In the genomic region with DNA sequence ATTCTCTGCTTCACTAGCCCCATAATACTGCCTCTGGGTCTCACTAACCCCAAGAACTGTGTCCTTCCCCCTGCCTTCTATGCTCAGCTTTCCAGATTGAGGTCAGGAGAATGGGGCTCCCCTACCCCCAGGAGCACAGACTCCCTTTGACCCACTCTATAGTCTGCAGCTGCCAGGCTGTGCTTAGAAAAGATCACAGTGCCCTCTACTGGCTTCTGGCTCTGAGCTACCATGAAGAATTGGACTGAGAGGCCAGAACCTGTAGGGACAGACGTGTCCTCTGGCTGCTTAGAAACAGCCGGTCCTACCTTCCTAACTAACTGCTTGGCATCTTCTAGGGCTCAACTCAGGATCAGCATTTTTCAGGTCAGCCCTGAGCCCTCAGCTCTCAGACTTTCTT, we compare ENCODE assay signal across 9 mouse cellular contexts. TPM values are rescaled to one million over a fixed set of nuclear protein-coding genes. Genes with fewer than 3 reads are reported as not detected.
DNase-seq lines count a peak whose midpoint lies in the region; ATAC-seq lines count a peak whose summit lies in the region.
"Had no signal": no experiment of that assay in that cellular context is flagged by ENCODE, and none has a peak within 500 bp of the region (broad histone marks: within the 10 kb centered on the region; RNA-seq: fewer than 3 reads in every experiment).

No protein-coding gene starts in this region.

- no peak overlapping the region for H3K4me3 ChIP-seq in hindbrain, embryonic 15.5 days

- DNase-seq in heart, adult 11 months, result peak; percentile 85
- no peak for DNase-seq in heart, postnatal 25 days (ENCODE audit: low spot score)
- DNase-seq in lung, postnatal 14 days, result peak; percentile 36
- DNase-seq in lung, postnatal 25 days (ENCODE audit: low spot score), result no peak
- peak; percentile 25 for DNase-seq in splenic B cell, adult 2 months (ENCODE audit: low read depth, low spot score)
- no peak for DNase-seq in left cerebral cortex, postnatal 36 days (ENCODE audit: low spot score in 2 of 2)
- no peak for DNase-seq in heart, adult 8-10 months (ENCODE audit: low spot score)
- DNase-seq: cerebellum, adult 8-10 months had no signal

- 21% methylated on average over 2 of the region's 2 CpGs for WGBS in hindbrain, embryonic 15.5 days

- H3K9me3 ChIP-seq in hindbrain, embryonic 15.5 days, result no peaks in the 10 kb centered on the region

- H3K27me3 ChIP-seq in hindbrain, embryonic 15.5 days, result no peaks in the 10 kb centered on the region
- no peaks in the 10 kb centered on the region for H3K27me3 ChIP-seq in splenic B cell, adult 2 months (ENCODE audit: control insufficient read depth, insufficient read depth, low read length, poor library complexity, severe bottlenecking)

- intact Hi-C loops in heart, postnatal 25 days (cut with DNase I), result no loop called here
- intact Hi-C loops in left cerebral cortex, postnatal 36 days (cut with DNase I), result no loop called here

- no peak overlapping the region for H3K9ac ChIP-seq in hindbrain, embryonic 15.5 days

- no peak overlapping the region for H3K27ac ChIP-seq in hindbrain, embryonic 15.5 days (replicated peaks)

- no peaks in the 10 kb centered on the region for H3K4me1 ChIP-seq in hindbrain, embryonic 15.5 days (replicated peaks)

- no peak overlapping the region for H3K4me2 ChIP-seq in hindbrain, embryonic 15.5 days

- no peaks in the 10 kb centered on the region for H3K36me3 ChIP-seq in hindbrain, embryonic 15.5 days
- no peaks in the 10 kb centered on the region for H3K36me3 ChIP-seq in splenic B cell, adult 2 months (ENCODE audit: control insufficient read depth, insufficient read depth, low read length, poor library complexity, severe bottlenecking)

- peak; percentile 75 for ATAC-seq in hindbrain, embryonic 15.5 days (ENCODE audit: low FRiP score, low read depth)

RNA-seq across cellular contexts. Expression of gene Fam181a, which starts 4.6 kb away (rescaled TPM):
- total RNA-seq in heart, postnatal 25 days (2021), result not detected
- polyA plus RNA-seq in hindbrain, embryonic 15.5 days (2015; fragmentation: Nextera tagmentation; extraction: Ambion mirVana), result 7.2 and 11.3 TPM in 2 replicates
- total RNA-seq in left cerebral cortex, postnatal 36 days (2021), result 1 to 10 TPM; 1.6 to 2.5 TPM
- not detected for total RNA-seq in heart, adult 8-10 months (2022)

RNA-seq across cellular contexts. Expression of gene Asb2, which starts 49.6 kb away (rescaled TPM):
- total RNA-seq in heart, postnatal 25 days (2021), result 100 to 1,000 TPM; 497 to 569 TPM
- polyA plus RNA-seq in hindbrain, embryonic 15.5 days (2015; fragmentation: Nextera tagmentation; extraction: Ambion mirVana), result 1.0 and 1.2 TPM in 2 replicates
- total RNA-seq in left cerebral cortex, postnatal 36 days (2021), result 1 to 10 TPM; 2.8 to 4.0 TPM
- total RNA-seq in heart, adult 8-10 months (2022), result 100 to 1,000 TPM; 485 to 583 (median 548) TPM

Comparison
In these comparisons a context has a peak if more than half of its experiments do, and no peak if none do; other contexts are left out.
1. DNase-seq: peak in heart, adult 11 months (single experiment), lung, postnatal 14 days (single experiment) and splenic B cell, adult 2 months (single experiment); none in heart, postnatal 25 days (single experiment), lung, postnatal 25 days (single experiment), left cerebral cortex, postnatal 36 days (0 of 2) and heart, adult 8-10 months (single experiment).
2. RNA of gene Asb2, which starts 49.6 kb away (total RNA-seq): 485 to 583 TPM in heart, adult 8-10 months and 497 to 569 TPM in heart, postnatal 25 days; 2.8 to 4.0 TPM in left cerebral cortex, postnatal 36 days; every median in the first group is over 10 times any median in the second.